Mouse (Mus musculus) gastrocnemius, adult 2 months (tissue): ENCODE measurements around the gene Nos1ap. TPM values are rescaled to one million over a fixed set of nuclear protein-coding genes. Genes with fewer than 3 reads are reported as not detected.

ENCODE experiments used
- DNase-seq: peaks from one replicate; pipeline ENCODE4 v3.0.0; 2022
- H3K27ac ChIP-seq: fragments of 200-600 bp; 2 replicates; pipeline ENCODE4 v1.8.1; 2022; ENCODE audit warnings: mild to moderate bottlenecking
- H3K4me3 ChIP-seq: fragments of 200-600 bp; 2 replicates; pipeline ENCODE4 v1.8.1; 2022; ENCODE audit warnings: mild to moderate bottlenecking, moderate library complexity
- CTCF ChIP-seq: fragments of 200-600 bp; IDR thresholded peaks from 2 replicates; pipeline ENCODE4 v1.8.1; 2022; ENCODE audit warnings: antibody characterized with exemption, mild to moderate bottlenecking, moderate library complexity
- intact Hi-C: fragments of 180-260 bp; cut with DNase I; formaldehyde crosslinking; loops from one replicate; pipeline ENCODE4 v1.15.1; 2025
- total RNA-seq, 2 experiments: library from RNA; stranded (reverse); gene quantifications; 2 replicates each; pipeline ENCODE4 v1.2.3; 2021

Gene Nos1ap
- total RNA-seq, 2 experiments from 2014 or later, result 0.79 to 2.0 TPM

GRCm38 (mm10) chr1:170308503-170308902, 281.2 kb downstream of the Nos1ap start, which contains the start of gene Spata46:
TSS of gene Spata46 (plus strand) at chr1:170308803.
- intact Hi-C loops, result no loop called here
- no peak for TF ChIP-seq CTCF
- no peak for DNase-seq
- H3K4me3 ChIP-seq, result no peak within 1 kb of the TSS
- no peak within 1 kb of the TSS for H3K27ac ChIP-seq

DNA sequence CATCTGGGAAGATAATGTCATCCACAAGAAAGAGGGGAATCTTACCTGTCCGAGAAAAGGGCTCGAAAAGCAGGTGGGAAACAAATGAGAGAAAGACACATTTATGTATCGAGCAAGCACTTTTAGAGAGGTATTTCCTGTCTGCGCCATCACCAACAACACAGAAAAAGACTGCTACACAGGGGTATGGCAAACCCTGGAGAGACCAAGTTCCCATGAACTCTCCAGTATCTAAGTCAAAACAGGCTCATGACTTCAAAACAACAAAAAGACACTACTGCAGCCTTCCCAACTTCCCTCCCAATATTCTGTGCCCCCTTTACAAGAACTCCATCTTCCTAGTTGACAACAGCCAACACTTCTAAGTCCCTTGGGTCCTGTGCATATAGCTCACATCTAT, 283.4 kb downstream of the Nos1ap start, which contains the start of gene Gm7694:
TSS of gene Gm7694 (minus strand) at position 101 of the 400 bp plus-strand sequence.
- DNase-seq, result no peak
- TF ChIP-seq CTCF, result no peak
- H3K4me3 ChIP-seq, result no peak within 1 kb of the TSS
- no peak within 1 kb of the TSS for H3K27ac ChIP-seq
- intact Hi-C loops, result no loop called here

- Histone ChIP-seq H3K4me3 (no peak overlapping the region), H3K27ac (no peak overlapping the region)
- no peak for DNase-seq
- no peak for TF ChIP-seq CTCF
- intact Hi-C loops, result no loop called here
These were observed 284.7 kb downstream of the Nos1ap start for GRCm38 (mm10) chr1:170305002-170305401.

GRCm38 (mm10) chr1:170303103-170303502, 286.6 kb downstream of the Nos1ap start:
- Histone ChIP-seq H3K4me3 (no peak overlapping the region), H3K27ac (no peak overlapping the region)
- no peak for TF ChIP-seq CTCF
- intact Hi-C loops, result no loop called here
- no peak for DNase-seq

DNA sequence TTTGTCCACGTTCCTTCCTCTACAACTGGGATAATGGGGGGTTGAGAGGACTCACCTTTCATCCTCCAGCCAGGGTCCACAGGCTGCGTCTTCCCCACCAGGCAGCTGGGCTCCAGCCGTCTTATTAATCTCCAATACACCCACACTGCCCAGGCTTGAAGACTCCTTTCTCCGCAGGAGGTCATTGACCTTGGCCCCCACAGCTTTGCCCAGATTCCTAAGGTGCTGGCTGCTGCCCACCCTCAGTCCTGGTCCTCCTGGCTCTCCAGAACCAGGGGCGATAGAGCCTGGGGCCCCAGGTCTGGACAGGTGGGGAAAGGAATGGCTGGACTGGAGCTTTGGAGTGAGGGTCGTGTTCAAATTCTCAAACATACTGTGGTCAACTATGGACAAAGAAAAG, 287.2 kb downstream of the Nos1ap start:
- Histone ChIP-seq H3K4me3 (no peak overlapping the region), H3K27ac (no peak overlapping the region)
- no peak for TF ChIP-seq CTCF
- DNase-seq, result no peak
- intact Hi-C loops, result no loop called here

DNA sequence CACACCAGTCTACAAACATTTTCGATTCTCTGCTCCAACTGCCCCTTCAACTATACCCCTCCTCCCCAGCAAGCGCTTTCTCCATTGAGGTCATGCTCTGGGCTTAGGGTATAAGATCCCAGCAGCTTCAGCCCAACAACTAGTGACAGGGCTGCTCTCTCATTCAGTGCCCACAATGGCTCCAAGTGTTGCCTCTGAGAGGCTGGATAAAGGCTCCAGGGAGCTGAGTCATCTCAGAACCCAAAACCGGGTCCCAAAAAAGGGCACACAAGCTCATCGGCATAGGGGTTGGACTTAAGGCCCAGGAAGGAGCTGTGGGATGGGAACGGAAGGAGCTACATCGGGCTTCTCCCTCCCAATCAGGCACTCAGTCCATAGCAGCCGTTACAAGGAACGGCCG, 288.0 kb downstream of the Nos1ap start:
- Histone ChIP-seq H3K27ac (no peak overlapping the region), H3K4me3 (no peak overlapping the region)
- TF ChIP-seq CTCF, result no peak
- intact Hi-C loops, result no loop called here
- no peak for DNase-seq

- no peak overlapping the region for H3K27ac ChIP-seq
- no peak overlapping the region for H3K4me3 ChIP-seq
- no peak for DNase-seq
- no peak for TF ChIP-seq CTCF
- intact Hi-C loops, result loop anchor here (1.0 kb wide), 1 partner anchor 11 kb away; no protein-coding TSS in a partner anchor
These were observed 290.2 kb downstream of the Nos1ap start for GRCm38 (mm10) chr1:170299496-170299895.

- no peak for TF ChIP-seq CTCF
- Histone ChIP-seq H3K27ac (no peak overlapping the region), H3K4me3 (no peak overlapping the region)
- DNase-seq, result no peak
- intact Hi-C loops, result no loop called here
These were observed 294.7 kb downstream of the Nos1ap start for GRCm38 (mm10) chr1:170294786-170295570.

DNA sequence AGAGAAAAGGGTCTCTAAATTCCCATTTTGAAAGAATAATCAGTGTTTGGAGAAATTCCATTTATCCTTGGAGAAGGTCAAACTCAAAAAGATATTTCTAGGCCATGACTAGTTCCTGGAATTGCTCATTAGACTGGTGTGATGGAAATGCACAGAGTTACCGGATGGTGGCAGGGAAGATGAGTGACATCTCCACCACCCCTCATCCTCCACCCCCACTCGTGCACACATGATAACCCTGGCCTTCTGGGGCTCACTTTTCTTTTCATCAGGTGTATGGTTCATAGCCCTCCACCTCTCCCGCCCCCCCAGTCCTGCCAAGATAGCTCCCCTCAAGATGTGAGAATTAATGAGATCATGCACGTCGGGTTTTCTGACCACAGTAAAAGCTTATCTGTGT, 296.4 kb downstream of the Nos1ap start:
- no peak for DNase-seq
- H3K4me3 ChIP-seq, result no peak overlapping the region
- no peak overlapping the region for H3K27ac ChIP-seq
- no peak for TF ChIP-seq CTCF
- intact Hi-C loops, result no loop called here

DNA sequence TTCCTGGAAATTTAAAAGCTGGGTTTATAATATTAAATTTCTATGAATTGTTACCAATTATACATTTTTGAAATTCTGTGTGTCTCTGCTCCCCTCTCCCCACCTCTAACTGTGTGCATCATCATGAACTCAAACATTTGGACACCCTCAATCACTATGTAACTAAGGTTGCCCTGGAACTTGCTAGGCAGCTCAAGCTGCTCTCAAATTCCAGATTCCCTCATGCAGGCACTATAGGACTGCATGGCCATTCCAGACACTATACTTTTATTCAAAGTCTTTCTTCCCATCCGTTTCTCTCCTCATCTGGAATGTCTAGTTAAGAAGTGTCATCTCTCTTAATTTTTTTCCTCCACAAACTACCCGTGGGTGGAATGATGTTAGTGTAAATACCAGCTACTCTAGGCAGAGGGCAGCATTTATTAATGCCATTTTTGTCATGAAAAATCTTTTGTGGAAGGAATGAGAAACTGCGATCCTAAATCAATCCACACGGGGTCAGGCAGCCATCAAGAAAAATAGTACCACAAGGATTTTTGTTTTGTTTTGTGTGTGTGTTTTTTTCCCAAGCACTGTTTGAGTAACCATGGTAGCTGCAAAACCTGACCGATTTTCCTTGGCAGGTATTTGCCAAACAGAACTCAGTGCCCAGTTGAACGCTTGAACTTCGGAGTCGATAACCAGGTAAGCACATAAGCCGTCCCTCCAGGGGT, 297.3 kb downstream of the Nos1ap start:
- Histone ChIP-seq H3K27ac (no peak overlapping the region), H3K4me3 (no peak overlapping the region)
- peak; percentile 73 for TF ChIP-seq CTCF
- no peak for DNase-seq
- intact Hi-C loops, result loop anchor here (1.0 kb wide), 1 partner anchor 321 kb away; no protein-coding TSS in a partner anchor

GRCm38 (mm10) chr1:170282415-170283129, 307.1 kb downstream of the Nos1ap start:
- no peak overlapping the region for H3K4me3 ChIP-seq
- intact Hi-C loops, result no loop called here
- no peak for TF ChIP-seq CTCF
- no peak overlapping the region for H3K27ac ChIP-seq
- DNase-seq, result no peak

DNA sequence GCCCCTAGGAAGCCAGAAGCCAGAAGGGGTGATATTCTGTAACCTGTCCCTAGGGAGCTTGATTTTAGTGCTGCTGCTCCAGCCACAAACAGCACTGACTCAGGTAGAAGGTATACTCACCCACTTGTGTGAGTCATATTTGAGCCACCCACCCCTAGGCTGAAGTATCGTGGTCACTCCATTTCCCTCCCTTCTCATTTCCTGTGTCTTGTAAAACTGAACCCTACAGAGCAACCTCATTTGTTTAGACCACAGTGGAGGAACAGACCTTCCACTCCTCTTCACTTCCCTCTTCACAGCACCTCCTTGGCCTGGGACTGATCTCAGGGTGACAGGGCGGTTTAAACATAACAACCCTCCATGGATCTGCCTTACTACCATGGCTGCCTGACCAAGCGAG, 312.6 kb downstream of the Nos1ap start, which contains the start of gene Sh2d1b1:
TSS of gene Sh2d1b1 (plus strand) at position 305 of the 400 bp plus-strand sequence.
- H3K27ac ChIP-seq, result no peak within 1 kb of the TSS
- intact Hi-C loops, result no loop called here

DNA sequence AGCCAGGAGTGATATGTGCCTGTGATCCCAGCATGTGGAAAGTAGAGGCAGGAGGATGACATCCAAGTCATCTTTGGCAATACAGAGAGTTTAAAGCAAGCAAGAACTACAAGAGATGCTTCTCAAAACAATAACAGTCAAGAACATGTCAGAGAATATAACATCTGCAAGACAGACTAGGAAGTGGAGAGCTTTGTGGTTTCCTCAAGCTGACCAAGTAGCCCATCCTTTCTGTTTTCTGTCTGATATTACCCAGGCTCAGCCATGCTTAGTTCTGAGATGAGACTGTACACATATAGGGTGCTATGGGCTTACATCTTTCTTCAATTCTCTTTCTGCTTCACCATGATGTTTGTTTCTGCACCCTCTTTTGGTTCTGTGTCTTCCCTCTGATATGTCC, 316.4 kb downstream of the Nos1ap start:
- no peak for DNase-seq
- TF ChIP-seq CTCF, result no peak
- Histone ChIP-seq H3K27ac (no peak overlapping the region), H3K4me3 (no peak overlapping the region)
- intact Hi-C loops, result no loop called here

More for the DNA sequence above, 312.6 kb downstream of the Nos1ap start, which contains the start of gene Sh2d1b1:
- no peak within 1 kb of the TSS for H3K4me3 ChIP-seq
- TF ChIP-seq CTCF, result no peak
- no peak for DNase-seq
